Mouse (Mus musculus): ENCODE data around the gene Fgfr2.

The Fgfr2 gene

DNA sequence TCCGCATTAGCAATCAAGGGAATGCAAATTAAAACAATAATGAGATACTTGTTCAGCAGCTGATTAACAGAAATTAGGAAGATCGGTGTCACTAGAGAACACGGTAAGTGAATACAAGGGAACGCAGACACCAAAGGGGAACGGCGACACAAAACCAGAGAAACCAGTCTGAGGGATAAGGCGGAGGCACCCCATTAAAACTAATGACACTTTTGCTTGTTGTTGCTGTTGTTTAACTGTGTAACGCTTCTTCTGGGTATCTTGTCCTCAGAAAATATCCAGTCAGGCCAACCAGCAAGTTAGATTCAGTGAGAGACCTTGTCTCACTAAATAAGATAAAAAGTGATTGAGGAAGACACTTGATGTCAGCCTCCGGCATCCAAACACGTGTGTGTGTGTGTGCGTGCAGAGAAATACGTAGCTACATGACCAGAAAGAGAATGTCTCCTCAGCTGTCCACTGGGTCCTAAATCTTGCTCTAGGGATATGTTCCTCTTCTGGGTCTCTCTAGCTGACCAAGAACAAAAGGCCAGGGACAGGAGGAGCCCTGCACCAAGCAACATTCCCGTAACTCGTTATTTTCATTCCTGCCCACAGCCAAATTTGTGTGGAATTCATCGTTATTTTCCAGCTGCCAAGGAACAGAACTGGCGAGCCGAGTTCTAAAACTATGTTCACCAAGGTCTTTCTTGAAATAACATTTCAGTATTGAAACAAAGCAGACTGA lies 2901.3 kb downstream of the Fgfr2 start:
- no peak for TF ChIP-seq GATA4 (IDR thresholded peaks at IDR 0.05; ENCODE audit: insufficient replicate concordance, low read length)

DNA sequence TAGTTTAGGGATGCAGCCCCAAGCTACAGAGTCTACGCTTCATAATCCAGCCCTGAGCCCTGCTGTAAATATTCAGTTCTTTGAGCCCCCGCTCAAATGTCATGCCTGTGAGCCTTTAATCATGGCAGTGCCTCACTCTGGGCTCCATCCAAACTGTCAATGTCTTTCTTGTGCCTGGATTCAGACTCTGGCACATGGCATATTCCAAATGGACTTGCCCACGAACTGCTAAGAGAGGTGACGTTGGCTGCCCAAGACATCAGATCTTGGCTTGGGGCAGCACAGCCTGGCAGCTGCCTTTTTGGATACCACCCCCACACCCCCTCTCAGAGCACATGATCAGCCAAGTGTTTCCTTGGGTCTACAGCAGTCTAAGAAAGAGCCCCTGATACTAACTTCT lies 2902.5 kb downstream of the Fgfr2 start:
- TF ChIP-seq GATA4 (IDR thresholded peaks at IDR 0.05; ENCODE audit: insufficient replicate concordance, low read length): no peak

DNA sequence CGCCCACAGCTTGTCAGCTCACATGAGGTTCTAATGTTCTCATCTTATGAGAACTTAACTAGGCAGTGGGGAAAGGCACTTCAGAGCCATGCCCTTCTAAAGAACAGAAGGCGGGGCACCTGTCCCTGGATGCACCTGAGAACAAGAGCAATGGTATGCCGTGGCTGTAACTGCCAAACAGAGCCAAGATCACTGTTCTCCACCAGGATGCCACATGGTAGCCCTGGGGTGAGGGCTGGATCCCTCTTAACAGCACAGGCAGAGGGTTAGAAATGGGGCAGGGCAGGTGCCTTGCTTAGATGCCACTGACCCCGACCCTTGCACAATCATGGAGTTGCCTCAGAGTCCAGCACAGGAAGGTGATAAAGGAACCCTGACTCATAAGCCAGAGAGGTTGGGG lies 2903.3 kb downstream of the Fgfr2 start:
- no peak; the same call in 1 of the 2 replicates for TF ChIP-seq GATA4 (IDR thresholded peaks at IDR 0.05; ENCODE audit: insufficient replicate concordance, low read length)

DNA sequence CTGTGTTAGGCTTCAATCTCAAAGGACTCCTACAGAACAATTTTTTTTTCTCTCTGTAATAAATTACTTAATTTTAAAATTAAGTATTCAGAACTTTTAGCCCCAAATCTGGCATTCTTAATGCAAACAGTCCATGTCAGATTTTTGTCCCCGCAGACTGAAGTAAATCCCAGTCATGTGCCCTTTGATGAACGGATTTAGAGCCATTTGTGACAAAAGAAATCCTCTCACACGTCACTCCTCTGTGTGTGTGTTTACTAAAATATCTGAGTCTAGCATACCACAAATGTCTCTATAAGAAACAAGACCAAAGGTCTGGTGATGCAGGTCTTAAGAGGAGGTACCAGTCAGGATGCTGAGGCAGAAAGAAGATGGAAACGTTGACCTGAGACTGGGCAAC lies 2906.9 kb downstream of the Fgfr2 start:
- TF ChIP-seq GATA4 (IDR thresholded peaks at IDR 0.05; ENCODE audit: insufficient replicate concordance, low read length): no peak

DNA sequence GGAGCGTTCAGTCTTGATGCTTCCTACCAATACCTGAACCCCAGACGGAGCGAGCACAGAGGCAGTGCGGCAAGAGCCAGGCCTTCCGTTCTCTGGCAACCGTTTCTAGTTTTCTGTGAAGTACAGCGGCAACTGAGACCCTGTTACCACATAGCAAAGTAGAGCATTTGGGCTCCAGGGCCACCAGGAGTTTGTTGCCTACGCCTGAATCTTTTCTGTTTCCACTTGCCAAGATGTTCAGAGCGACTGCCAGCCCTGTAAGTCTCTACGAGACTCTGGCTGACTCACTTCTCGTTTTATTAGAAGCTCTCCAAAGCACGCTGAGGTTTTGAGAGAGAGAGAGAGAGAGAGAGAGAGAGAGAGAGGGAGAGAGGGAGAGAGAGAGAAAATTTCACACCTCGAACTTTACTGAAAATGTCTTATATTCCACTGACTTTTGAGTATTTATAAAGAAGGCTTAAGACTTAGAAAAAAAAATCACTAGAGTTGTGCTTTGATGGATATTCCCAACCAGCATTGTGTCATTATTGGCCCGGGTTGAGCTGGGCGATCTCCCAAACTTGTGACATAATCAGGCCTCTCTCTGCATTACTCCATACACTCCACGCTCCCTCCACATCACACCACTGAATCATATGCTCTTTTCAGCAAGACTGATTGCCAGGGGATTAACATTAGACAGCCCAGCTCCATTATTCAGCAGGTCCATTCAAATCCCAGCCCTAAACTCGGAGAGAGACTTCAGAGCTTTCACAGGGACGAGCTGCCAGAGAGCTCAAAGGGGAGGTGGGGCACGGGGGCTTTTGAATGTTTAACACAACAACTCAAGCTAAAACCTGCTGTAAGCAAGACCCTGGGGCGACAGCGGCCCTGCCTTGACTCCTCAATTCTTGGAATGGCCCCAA lies 2907.6 kb downstream of the Fgfr2 start:
- no peak for TF ChIP-seq GATA4 (IDR thresholded peaks at IDR 0.05; ENCODE audit: insufficient replicate concordance, low read length)

DNA sequence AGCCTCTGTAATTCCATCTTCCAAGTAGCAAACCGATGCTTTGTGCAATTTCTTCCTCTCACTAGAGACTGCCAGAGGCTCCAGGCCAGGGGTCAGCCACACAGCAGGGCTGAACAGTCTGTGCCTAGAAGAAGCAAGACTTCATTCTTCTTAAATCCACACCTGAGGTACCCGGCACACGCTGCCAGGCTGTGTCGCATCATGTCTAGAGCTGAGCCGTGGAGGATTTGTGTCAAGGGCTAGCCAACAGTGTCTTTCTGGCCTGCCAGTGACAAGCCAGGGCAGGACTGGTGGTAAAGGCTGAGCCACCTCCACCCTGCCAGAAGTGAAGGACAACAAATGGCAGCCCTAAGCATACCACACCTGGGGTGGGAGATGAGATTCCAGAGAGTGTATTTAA lies 2910.0 kb downstream of the Fgfr2 start:
- no peak for TF ChIP-seq GATA4 (IDR thresholded peaks at IDR 0.05; ENCODE audit: insufficient replicate concordance, low read length)

DNA sequence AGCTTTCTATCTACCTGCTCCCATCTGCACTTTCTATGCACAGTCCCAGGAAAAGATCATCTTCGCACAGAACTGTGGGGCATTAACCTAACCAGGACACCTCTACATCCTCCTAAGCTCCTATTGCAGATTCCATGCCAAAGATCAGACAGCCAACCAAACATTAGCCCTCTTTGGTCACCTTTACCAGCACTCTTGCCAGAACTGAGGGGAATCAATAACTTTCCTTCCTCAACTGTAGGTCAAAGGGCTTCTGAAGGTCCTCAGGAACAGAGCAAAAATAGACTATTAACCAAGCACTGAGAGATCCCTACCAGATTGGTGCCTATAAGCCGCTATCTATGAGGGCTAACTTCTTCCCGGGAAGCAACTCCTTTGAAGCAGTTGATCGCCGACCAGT lies 2911.7 kb downstream of the Fgfr2 start:
- TF ChIP-seq GATA4 (IDR thresholded peaks at IDR 0.05; ENCODE audit: insufficient replicate concordance, low read length): no peak; the same call in 1 of the 2 replicates

DNA sequence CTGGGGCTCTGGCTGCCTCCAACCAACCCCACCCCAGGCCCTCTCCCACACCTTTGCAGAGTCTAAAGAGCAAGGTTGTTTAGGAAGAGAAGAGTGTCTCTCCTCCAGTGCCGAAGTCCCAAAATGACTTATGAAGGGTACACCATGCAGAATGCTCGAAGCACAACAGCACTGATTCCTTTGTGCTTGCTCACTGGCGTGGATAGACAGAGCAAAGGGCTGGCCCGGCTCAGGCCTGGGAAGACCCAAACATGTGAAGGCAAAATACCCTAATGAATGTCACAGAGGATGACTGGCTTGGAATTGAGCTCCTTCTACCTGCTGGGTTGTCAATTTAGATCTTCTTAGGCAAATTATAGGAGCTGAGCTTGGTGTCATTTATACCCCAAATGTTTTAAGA lies 2914.5 kb downstream of the Fgfr2 start:
- TF ChIP-seq GATA4 (IDR thresholded peaks at IDR 0.05; ENCODE audit: insufficient replicate concordance, low read length): no peak

DNA sequence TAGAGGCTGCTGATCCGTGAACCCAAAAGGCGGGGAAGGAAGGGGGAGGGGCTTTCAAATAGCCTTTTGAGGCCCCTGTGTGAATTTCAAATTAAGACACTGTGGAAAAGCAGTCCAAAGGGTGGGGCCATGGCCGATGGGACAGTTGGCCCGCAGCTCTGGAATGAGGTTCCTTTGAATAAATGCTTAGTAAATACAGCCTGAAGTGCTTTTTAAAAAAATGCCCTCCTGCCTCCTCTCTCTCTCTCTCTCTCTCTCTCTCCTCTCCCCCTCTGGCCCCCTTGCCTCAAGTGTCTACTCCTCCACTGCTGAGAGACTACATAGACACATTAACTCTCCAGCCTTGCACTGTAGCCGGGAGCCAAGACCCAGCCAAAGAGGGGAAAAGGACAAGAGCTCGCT lies 2917.0 kb downstream of the Fgfr2 start:
- no peak for TF ChIP-seq GATA4 (IDR thresholded peaks at IDR 0.05; ENCODE audit: insufficient replicate concordance, low read length)

DNA sequence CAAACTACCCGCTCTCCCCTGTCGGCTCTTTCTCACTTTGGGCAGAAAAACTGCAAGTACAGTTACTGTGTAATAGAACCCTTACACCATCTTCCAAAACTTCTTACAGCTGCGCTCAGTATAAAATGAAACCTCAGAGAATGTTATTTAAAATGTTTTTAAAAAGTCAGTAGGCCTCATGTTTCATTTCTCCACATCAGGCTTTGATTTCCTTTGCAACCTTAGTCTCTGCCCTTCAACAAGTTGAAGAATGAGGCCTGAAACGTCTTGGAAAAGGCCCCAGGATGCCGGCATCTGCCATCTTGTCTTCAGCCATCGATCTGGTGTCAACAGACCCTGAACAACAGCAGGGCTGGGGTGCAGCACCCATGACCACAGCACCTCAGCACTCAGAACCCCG lies 2918.0 kb downstream of the Fgfr2 start:
- no peak for TF ChIP-seq GATA4 (IDR thresholded peaks at IDR 0.05; ENCODE audit: insufficient replicate concordance, low read length)

DNA sequence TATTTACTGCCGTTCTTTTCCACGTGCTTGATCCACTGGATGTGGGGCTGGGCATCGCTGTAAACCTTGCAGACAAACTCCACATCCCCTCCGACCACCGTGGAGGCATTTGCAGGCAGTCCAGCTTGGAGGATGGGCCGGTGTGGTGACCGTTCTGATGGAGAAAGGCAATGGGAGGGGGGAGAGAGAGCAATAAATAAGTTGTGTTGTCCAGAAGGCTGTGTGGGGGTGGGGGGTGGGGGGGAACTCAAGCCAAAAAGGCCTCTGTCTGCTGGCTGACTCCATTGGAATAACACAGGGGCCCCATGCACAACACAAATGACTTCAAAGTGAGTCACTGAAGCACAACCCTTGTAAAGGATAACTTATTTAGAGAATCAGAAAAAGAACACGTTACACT lies 2922.1 kb downstream of the Fgfr2 start:
- no peak for TF ChIP-seq GATA4 (IDR thresholded peaks at IDR 0.05; ENCODE audit: insufficient replicate concordance, low read length)

DNA sequence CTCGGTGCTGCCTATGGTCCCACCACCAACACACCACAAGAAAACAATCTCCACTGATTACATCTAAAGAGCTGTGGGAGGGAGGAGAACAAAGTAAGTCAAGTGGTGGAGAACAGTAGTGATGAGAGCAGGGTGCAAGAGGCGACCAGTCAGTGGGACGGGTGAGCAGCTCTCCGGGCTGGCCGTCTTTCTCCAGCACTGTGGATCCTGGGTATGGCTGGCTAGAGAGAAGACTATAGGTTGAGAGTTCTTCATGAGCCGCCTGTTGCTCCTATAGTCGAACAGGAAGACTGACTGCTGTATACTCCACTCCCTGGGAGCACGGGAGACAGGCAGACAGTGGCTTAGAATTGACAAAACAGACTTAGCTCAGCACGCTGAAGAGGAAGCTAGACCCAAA lies 2923.2 kb downstream of the Fgfr2 start:
- TF ChIP-seq GATA4 (IDR thresholded peaks at IDR 0.05; ENCODE audit: insufficient replicate concordance, low read length): no peak

DNA sequence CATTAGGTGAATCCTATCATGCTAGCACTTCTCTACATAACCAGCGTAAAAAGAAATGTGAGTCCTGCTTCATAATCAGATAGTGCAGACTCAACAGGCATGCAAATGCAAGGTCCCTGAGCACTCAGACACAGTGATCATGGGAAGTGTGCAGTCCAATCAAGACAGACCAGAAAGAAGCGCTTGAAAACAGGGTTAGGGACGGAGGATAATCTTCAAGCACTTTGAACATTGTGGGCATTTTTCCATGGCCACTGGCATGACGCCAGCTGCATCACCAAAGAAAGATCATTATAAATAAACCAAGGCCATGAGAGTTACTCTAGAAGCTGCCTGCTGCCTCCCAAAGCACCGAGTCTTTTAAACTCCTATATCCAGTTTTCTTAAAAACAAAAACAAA lies 2923.8 kb downstream of the Fgfr2 start:
- TF ChIP-seq GATA4 (IDR thresholded peaks at IDR 0.05; ENCODE audit: insufficient replicate concordance, low read length): no peak

DNA sequence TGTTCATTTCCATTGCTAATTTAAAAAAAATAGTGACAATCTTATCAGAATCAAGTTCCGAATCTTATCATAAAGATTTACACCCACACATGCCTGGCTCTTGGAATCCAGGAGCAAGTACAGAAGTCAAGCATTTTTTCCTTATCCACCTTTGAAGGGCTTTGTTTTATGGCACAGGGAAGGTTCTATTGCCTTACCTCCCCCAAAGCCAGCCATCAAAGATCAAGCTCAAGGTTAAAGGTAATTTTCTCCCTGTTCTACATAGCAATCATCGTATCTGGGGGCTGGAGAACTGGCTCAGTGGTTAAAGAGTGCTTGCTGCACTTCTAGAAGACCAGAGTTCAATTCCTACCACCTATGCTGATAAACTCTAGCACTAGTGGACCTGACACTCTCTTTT lies 2928.1 kb downstream of the Fgfr2 start:
- TF ChIP-seq GATA4 (IDR thresholded peaks at IDR 0.05; ENCODE audit: insufficient replicate concordance, low read length): no peak

DNA sequence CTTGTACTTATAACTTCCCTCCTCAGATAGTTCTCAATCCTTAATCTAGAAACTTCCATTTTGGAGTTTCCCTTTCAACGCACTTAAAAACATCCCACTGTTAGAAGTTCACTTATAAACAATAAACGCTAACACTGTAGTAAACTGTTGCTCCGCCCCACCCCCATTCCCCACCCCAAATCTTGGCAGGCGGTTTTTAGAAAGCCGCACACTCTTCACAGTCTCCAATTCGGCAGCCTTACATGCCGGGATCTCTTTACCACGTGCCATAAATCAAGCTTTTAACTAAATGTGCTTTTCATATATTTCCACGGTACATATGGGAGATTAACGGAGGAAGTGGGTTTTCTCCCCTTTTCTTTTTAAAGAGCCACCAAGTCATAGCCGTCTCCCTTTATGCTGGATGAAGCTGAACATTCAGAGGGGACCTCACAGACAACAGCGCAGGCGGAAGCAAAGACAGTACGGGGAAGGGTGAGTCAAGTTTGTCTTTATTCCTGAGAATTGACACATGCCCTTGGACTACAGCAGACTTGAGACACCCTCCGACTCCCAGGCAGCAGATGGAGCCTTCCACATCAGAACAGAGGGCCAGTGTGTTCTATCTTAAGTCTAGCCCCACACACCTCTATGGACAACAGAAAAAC lies 2932.7 kb downstream of the Fgfr2 start:
- no peak for TF ChIP-seq GATA4 (IDR thresholded peaks at IDR 0.05; ENCODE audit: insufficient replicate concordance, low read length)

DNA sequence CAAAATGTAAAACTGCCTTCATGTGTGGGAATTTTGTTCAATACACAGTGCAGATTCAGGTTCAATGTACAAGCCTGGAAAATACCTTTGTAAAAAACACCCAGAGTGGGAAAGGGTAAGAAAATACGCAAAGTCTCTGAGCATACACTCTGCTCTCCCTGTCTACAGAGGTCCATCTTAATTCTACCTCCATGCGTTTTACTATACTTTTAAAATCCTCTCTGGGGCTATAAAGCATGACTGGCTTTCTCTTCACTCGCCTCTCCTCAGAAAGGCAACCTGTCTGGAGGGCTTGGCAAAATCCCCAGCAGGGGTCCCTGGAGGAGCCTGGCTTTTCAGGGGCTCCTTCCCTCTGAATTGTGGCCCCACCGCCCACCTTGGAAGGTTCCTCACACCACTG lies 2933.2 kb downstream of the Fgfr2 start:
- no peak for TF ChIP-seq GATA4 (IDR thresholded peaks at IDR 0.05; ENCODE audit: insufficient replicate concordance, low read length)
